Mouse (Mus musculus): Measurements from ENCODE around the gene Clip3.

GRCm38 (mm10) chr7:30354059-30354458 is 62.5 kb downstream of the Clip3 start:
- no peak for TF ChIP-seq POLR2A (IDR thresholded peaks at IDR 0.05; ENCODE audit: control insufficient read depth, low read depth, low read length)
- TF ChIP-seq CTCF (IDR thresholded peaks at IDR 0.05; ENCODE audit: control insufficient read depth, insufficient read depth, insufficient replicate concordance, low read depth, low read length), result no peak
